Mouse (Mus musculus): ENCODE data around the gene Txndc15. TPM values are rescaled to one million over a fixed set of nuclear protein-coding genes. Genes with fewer than 3 reads are reported as not detected.

Gene Txndc15
- polyA plus RNA-seq, 2 experiments = 61.8 to 104 TPM

GRCm38 (mm10) chr13:55727839-55728238 lies 13.4 kb downstream of the Txndc15 start:
- no peaks in the 10 kb centered on the region for H3K9me3 ChIP-seq (ENCODE audit: control insufficient read depth, low read length)
- H3K27me3 ChIP-seq (ENCODE audit: control insufficient read depth, insufficient read depth, low read length) = no peaks in the 10 kb centered on the region
- peak; percentile 85 for DNase-seq (ENCODE audit: low spot score)
- 4% methylated on average over 19 of the region's 19 CpGs for WGBS
- peak overlapping the region; percentile 75 for H3K9ac ChIP-seq (ENCODE audit: low read depth, low read length, severe bottlenecking)
- ATAC-seq (ENCODE audit: low FRiP score, low read depth) = peak; percentile 76
- peaks cover 16% of the 10 kb centered on the region for H3K36me3 ChIP-seq (ENCODE audit: control insufficient read depth, insufficient read depth, low read length)
- H3K4me3 ChIP-seq (replicated peaks; ENCODE audit: low read length) = peak overlapping the region; percentile 58
- H3K27ac ChIP-seq (replicated peaks; ENCODE audit: low read depth, low read length) = peak overlapping the region; percentile 93
- no peaks in the 10 kb centered on the region for H3K4me1 ChIP-seq (ENCODE audit: control insufficient read depth, insufficient read depth, low read length)
- peak overlapping the region; percentile 75 for H3K4me2 ChIP-seq (replicated peaks; ENCODE audit: low read depth, low read length, severe bottlenecking)
- no peak for TF ChIP-seq POLR2A (IDR thresholded peaks at IDR 0.05; ENCODE audit: borderline replicate concordance, extremely low read depth, insufficient read depth, insufficient read length)

DNA sequence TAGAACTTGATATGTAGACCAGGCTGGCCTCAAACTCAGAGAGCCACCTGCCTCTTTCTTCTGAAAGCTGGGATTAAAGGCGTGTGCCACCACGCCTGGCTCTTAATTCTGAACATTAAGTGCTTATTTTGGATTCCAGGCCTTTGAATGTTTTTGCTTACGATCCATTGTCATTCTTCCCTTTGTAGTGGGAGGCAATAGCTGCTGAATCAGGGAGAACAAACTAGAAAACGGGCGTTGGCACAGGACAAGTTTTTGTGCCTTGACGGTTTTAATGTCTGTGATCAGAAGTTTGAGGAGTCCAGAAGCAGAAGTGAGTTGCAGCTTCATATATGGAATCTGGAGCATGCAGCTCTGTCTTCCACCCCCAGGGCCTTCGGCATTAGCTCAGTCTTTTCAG lies 16.3 kb downstream of the Txndc15 start:
- no peak overlapping the region for H3K9ac ChIP-seq (ENCODE audit: low read depth, low read length, severe bottlenecking)
- ATAC-seq (ENCODE audit: low FRiP score, low read depth) (no peak), DNase-seq (ENCODE audit: low spot score) (no peak)
- H3K27ac ChIP-seq (replicated peaks; ENCODE audit: low read depth, low read length) = no peak overlapping the region
- WGBS = 87% methylated on average over 7 of the region's 7 CpGs
- H3K36me3 ChIP-seq (ENCODE audit: control insufficient read depth, insufficient read depth, low read length) = peaks cover 4% of the 10 kb centered on the region; the same call in 1 of the 2 replicates
- TF ChIP-seq POLR2A (IDR thresholded peaks at IDR 0.05; ENCODE audit: borderline replicate concordance, extremely low read depth, insufficient read depth, insufficient read length) = no peak
- H3K27me3 ChIP-seq (ENCODE audit: control insufficient read depth, insufficient read depth, low read length) = no peaks in the 10 kb centered on the region
- no peaks in the 10 kb centered on the region for H3K9me3 ChIP-seq (ENCODE audit: control insufficient read depth, low read length)
- no peak overlapping the region for H3K4me2 ChIP-seq (replicated peaks; ENCODE audit: low read depth, low read length, severe bottlenecking)
- H3K4me1 ChIP-seq (ENCODE audit: control insufficient read depth, insufficient read depth, low read length) = peaks cover 8% of the 10 kb centered on the region; the same call in 1 of the 2 replicates
- H3K4me3 ChIP-seq (replicated peaks; ENCODE audit: low read length) = no peak overlapping the region

DNA sequence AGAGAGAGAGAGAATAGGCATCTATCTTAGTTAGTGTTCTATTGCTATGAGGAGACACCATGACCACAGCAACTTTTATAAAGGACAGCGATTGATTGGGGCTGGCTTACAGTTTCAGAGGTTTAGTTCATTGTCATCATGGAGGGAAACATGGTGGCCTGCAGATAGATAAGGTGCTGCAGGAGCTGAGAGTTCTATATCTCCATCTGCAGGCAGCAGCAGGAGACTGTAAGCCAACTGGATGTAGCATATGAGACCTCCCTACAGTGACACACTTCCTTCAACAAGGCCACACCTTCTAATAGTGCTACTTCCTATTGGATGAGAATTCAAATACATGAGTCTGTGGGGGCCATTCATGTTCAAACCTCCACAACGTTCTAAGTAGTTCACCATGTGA lies 17.7 kb downstream of the Txndc15 start:
- Histone ChIP-seq H3K4me3 (replicated peaks; ENCODE audit: low read length) (no peak overlapping the region), H3K9ac (ENCODE audit: low read depth, low read length, severe bottlenecking) (no peak overlapping the region), H3K27me3 (ENCODE audit: control insufficient read depth, insufficient read depth, low read length) (no peaks in the 10 kb centered on the region), H3K4me1 (ENCODE audit: control insufficient read depth, insufficient read depth, low read length) (peaks cover 8% of the 10 kb centered on the region; the same call in 1 of the 2 replicates), H3K9me3 (ENCODE audit: control insufficient read depth, low read length) (no peaks in the 10 kb centered on the region), H3K36me3 (ENCODE audit: control insufficient read depth, insufficient read depth, low read length) (no peaks in the 10 kb centered on the region), H3K27ac (replicated peaks; ENCODE audit: low read depth, low read length) (no peak overlapping the region), H3K4me2 (replicated peaks; ENCODE audit: low read depth, low read length, severe bottlenecking) (no peak overlapping the region)
- 74% methylated on average over 2 of the region's 2 CpGs for WGBS
- ATAC-seq (ENCODE audit: low FRiP score, low read depth) (no peak), DNase-seq (ENCODE audit: low spot score) (no peak)
- no peak for TF ChIP-seq POLR2A (IDR thresholded peaks at IDR 0.05; ENCODE audit: borderline replicate concordance, extremely low read depth, insufficient read depth, insufficient read length)

- no peak for TF ChIP-seq POLR2A (IDR thresholded peaks at IDR 0.05; ENCODE audit: borderline replicate concordance, extremely low read depth, insufficient read depth, insufficient read length)
- Histone ChIP-seq H3K4me3 (replicated peaks; ENCODE audit: low read length) (no peak overlapping the region), H3K4me1 (ENCODE audit: control insufficient read depth, insufficient read depth, low read length) (peaks cover 8% of the 10 kb centered on the region; the same call in 1 of the 2 replicates), H3K9me3 (ENCODE audit: control insufficient read depth, low read length) (no peaks in the 10 kb centered on the region), H3K27ac (replicated peaks; ENCODE audit: low read depth, low read length) (no peak overlapping the region), H3K27me3 (ENCODE audit: control insufficient read depth, insufficient read depth, low read length) (no peaks in the 10 kb centered on the region), H3K9ac (ENCODE audit: low read depth, low read length, severe bottlenecking) (no peak overlapping the region), H3K36me3 (ENCODE audit: control insufficient read depth, insufficient read depth, low read length) (no peaks in the 10 kb centered on the region), H3K4me2 (replicated peaks; ENCODE audit: low read depth, low read length, severe bottlenecking) (no peak overlapping the region)
- no peak for ATAC-seq (ENCODE audit: low FRiP score, low read depth)
- DNase-seq (ENCODE audit: low spot score) = no peak
- WGBS = 29% methylated on average over 22 of the region's 22 CpGs
These were observed 19.4 kb downstream of the Txndc15 start for GRCm38 (mm10) chr13:55733628-55734502.

DNA sequence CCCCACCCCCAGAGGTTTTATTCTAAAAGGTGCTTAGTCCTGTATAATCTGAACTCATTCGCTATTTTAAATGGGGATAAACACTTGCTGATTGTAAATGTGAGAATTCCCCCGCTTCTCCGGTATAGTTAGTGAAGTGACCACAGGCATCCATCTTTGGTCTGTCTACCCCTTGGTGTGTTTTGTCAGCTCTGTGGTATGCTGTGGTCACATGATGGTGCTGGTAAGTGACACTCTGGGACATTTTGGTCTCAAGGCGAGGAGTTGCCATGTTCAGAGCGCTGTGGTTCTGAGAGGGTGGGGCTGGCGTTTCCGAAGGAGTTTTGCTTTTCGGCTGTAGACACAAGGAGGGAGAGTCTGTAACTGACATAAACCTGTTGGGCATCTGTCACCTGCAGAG lies 23.4 kb downstream of the Txndc15 start:
- no peaks in the 10 kb centered on the region for H3K36me3 ChIP-seq (ENCODE audit: control insufficient read depth, insufficient read depth, low read length)
- no peak overlapping the region for H3K4me3 ChIP-seq (replicated peaks; ENCODE audit: low read length)
- H3K27ac ChIP-seq (replicated peaks; ENCODE audit: low read depth, low read length) = no peak overlapping the region
- H3K4me1 ChIP-seq (ENCODE audit: control insufficient read depth, insufficient read depth, low read length) = peaks cover 8% of the 10 kb centered on the region; the same call in 1 of the 2 replicates
- no peaks in the 10 kb centered on the region for H3K9me3 ChIP-seq (ENCODE audit: control insufficient read depth, low read length)
- no peak overlapping the region for H3K9ac ChIP-seq (ENCODE audit: low read depth, low read length, severe bottlenecking)
- WGBS = 88% methylated on average over 8 of the region's 8 CpGs
- no peak overlapping the region for H3K4me2 ChIP-seq (replicated peaks; ENCODE audit: low read depth, low read length, severe bottlenecking)
- no peak for TF ChIP-seq POLR2A (IDR thresholded peaks at IDR 0.05; ENCODE audit: borderline replicate concordance, extremely low read depth, insufficient read depth, insufficient read length)
- no peaks in the 10 kb centered on the region for H3K27me3 ChIP-seq (ENCODE audit: control insufficient read depth, insufficient read depth, low read length)
- ATAC-seq (ENCODE audit: low FRiP score, low read depth) (no peak), DNase-seq (ENCODE audit: low spot score) (no peak)

All from limb, embryonic 14.5 days (tissue).